Mouse (Mus musculus) liver (tissue): ENCODE measurements around the gene Ebf3.

Experiments used
- DNase-seq: peaks from one replicate; pipeline ENCODE4 v3.0.0-alpha.2; 2020; ENCODE audit warnings: mixed read lengths

Gene Ebf3

DNA sequence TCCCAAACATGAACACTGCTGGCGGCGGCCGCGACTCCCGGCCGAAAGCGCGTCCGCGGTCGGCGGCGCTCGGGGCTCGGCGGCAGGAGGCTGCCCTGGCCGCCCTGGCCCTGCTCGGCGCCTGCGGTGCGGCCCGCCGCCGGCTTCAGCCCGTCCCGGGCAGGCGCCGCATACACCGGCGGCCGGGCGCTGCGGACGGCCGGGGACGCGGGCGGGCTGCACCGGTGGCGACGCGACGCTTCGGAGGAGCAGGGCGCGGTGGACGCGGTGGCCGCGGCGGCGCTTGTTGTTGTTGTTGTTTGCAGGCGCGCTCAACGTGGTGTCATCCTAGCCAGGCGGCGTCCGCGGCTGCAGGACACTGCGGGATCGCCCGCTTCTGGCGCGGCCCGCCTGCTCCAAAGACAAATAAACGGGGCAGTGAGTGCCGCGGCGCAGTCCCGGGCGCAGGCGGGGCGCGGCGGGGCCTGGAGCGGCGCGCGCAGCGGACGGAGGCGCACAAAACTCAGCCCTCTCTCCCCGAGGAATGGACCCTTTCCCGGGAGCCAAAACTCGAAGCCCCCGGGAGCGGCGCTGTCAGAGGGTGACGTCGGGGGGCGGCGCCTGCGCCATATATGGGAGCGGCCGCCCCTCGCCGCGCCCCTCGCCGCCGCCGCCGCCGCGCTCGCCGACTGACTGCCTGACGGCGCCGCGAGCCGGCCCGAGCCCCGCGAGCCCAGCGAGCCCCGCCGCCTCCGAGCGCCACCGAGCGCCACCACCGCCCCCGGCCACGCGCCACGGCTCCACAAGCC lies at the start of gene Ebf3:
Gene Ebf3 (minus strand): TSS at position 542 of the 788 bp plus-strand sequence.
- DNase-seq, result peak; percentile 77

DNA sequence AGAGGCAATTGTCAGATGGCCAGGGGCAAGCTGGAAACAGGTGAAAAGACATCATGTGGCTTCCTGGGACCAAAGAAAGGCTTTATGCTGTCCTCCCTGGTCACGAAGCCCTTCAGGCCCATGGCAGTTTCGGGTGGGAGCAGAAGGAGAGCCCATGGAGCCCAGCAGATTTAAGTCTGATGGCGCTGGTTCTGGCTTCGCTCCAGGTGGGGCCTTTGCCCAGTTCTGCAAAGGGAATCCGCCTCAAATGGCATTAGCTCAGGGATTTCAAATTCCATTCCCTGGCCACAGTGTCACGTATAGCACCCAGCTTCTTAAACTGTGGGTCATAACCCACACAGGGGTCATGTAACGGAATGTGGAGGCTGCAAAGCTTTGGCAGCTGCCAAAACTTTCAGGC lies 32.6 kb upstream of the Ebf3 start:
- DNase-seq, result no peak

DNA sequence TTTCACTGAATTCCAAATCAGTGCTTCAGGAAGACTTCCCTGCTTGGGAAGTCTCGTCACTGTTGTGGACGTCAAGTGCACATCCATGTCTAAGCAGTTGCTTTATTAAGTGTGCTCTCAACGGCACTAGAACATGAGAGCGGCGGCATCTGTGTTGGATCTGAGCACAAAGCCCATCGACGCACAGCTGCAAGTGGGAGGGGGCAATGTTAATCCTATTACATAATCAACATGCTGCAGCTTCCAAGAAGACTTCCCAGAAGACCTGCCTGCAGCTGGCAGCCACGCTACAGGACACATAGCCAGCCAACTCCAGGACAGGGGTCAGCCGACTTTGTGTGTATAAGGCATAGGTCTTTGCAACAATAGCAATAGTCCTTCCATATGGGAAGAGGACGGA lies 31.8 kb upstream of the Ebf3 start:
- no peak for DNase-seq

DNA sequence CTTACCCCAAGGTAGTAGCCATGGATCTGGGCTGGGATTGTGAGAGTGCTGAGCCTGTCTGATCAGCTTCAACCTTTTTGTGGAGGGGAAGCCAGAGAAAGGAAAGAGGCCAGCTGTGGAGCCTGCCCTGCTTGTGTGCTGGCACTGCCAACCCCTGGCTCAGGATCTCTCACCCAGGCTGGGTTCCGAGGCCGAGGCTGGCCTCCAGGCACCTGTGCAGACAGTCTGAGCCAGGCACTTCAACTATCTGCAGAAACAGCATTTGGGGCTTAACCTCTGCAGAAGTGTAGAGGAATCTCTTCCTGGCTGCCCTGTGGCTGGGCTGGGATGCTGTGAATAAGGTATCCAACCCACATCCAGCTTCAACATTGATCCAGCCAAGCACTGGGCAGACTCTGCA lies 19.7 kb upstream of the Ebf3 start:
- no peak for DNase-seq

DNA sequence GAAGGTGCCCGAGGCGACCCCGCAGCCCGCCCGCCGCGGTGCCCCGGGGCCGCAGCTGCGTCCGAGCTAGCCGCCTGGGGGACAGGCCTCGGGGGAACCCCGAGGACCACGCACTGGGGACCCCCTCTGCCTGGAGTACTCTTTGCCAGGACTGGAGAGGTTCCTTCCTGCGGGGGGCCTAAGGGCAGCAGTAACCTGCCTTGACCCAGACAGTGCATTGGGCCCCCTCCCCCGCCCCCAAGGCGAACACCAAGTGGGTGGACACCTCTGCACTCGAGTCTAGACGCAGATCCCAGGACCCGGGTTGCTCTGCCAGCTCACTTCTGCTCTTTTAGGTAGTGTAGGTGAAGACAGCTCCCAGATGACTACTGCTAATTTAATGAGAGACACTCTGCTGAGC lies 8.7 kb upstream of the Ebf3 start:
- DNase-seq, result no peak

DNA sequence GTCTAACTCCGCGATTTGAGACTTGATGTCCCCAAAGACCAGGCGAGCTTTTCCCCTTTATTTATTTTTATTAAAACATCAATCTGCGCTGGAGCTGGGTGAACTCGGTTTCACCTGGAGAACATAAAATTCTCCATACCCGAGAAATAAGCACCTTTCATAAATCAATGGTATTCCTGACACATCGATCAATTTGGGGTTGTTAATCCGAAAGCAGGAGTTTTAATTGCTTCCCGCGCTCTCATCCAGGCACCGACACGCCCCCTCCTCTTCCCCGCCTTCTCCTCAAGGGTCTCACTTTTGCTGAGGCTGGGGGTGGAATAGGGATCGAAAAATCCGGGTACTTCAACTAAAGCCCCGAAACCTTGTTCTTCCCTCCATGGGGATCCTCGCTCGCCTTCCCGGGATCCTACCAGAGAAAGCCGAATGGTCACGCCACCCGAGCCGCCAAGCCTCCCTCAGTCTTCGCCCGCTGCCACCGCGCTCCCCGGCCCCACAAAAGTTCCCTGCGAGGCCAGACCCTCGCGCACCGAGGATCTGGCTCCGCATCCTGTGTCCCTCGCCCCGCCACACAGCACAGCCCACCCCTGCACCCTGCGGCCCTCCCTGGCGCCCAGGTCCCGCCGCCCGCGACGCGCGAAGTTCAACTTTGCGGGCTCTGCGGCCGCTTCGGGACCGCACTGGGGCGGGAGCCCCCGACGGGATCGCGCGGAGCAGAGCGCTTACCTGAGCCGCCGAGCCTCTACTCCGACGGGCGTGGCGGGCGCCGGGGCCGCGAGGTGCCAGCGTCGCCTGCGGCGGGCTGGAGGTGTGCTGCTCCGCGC lies 7.9 kb upstream of the Ebf3 start:
- no peak for DNase-seq

DNA sequence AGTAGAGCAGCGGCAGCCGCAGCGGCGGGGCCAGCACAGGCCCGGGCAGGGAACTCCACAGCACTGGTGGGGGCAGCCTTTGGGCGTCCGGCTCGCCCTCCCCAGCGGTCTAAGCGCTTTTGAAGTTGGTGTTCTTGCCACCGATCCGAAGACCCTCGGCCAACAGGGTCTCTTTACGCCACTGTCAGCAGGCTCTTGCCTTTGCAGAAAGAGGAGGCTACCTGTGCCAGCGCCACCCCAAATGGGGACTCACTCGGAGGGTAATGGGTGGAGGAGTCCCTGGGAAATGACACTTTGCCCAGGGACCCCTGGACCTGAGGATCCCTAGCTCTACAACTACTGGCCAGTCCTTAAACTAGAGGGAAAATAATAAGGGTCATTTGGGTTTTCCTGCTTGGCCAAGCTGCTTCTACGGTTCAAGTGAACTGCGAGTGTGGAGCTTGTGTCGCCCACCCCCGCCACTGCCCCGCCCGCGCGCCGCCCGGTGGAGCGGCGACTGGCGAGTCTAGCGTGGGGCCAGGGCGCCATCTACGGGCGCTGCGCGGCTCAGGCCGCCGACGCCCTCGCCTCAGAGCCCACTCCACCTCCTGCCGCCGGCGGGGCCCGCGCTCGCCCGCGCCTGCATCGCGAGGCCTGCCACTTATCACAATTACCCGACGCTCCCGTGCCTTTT lies 7.0 kb upstream of the Ebf3 start:
- DNase-seq, result peak; percentile 48

DNA sequence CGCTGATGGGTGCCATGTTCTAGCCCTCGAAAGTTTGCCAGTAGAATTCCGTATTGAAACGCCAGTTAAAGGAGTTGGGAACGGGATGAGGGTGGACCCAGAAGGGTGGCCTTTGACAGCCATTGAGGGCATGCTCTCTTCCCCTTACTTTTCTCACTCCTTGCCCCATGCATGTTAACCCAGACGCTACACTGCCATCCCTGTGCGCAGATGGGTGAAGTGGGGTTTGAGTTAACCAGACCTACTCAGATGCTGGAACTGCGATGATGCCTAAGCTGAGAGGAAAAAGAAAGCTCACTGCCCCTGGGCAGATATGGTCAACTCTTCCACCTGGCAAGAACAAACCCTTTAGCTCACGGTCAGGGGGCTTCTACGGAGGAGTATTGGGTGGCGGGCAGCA lies 6.1 kb upstream of the Ebf3 start:
- DNase-seq, result no peak

DNA sequence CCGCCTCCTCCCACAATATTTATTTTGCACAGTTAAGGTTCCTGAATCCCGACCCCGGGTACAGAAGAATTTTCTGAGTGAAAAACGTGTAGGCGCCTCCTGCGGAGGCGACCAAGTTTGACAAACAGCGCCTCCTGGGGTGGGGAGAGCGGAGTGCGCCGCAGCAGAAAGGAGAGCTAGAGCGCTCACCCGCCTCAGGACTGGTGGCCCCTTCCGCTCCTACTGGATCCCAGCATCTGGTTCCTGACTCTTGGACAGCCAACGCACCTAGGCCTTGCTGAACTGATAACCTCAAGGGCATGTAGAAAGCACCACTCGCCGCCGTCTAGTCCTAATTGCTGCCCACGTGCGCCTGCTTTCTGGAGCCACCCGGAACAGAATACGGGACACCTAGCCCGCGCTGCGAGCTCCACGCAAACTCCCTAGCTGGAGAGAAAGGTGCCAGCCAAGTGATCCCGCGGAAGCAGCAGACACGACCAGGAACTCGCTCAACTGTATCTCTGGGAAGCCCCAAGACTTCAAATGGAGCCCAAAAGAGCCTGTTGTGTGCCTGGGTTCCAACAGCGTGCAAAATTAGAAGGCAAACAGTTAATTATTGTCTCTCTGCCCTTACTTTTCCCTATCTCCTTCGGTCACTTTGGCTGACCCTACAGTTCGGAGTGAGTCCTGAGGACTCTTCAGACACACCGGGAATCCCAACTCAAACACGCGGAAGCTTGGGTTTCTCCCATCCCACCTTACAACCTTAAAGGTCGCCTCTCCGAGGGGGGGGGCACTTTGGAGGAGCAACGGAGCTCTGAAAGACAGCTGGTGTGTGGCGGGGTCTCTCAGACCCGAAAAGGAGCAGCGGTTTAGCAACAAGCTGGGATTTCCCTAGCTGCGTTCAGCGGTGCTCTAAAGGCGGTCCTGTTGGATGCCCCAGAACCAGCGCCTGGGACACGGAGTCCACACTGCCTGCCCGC lies 5.0 kb upstream of the Ebf3 start:
- peak; percentile 52 for DNase-seq

DNA sequence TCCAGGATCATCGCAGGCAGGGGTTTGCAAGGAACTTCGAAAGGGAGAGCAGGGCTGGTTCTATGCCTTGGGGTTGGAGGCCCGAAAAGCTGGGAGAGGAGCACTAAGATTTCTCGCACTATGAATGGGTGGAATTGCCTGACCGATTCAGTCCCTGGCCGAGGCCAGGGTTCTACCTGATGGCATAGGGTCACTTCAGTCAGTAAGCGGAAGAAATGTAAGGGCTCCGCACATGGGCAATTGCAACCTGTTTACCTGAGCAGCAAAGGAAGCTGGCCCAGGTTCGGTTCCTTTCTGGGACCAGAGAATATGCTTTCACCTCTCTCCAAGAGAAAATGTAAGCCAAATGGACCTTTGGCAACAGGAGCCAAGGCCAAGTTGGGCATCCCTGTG lies 4.1 kb upstream of the Ebf3 start:
- no peak for DNase-seq

DNA sequence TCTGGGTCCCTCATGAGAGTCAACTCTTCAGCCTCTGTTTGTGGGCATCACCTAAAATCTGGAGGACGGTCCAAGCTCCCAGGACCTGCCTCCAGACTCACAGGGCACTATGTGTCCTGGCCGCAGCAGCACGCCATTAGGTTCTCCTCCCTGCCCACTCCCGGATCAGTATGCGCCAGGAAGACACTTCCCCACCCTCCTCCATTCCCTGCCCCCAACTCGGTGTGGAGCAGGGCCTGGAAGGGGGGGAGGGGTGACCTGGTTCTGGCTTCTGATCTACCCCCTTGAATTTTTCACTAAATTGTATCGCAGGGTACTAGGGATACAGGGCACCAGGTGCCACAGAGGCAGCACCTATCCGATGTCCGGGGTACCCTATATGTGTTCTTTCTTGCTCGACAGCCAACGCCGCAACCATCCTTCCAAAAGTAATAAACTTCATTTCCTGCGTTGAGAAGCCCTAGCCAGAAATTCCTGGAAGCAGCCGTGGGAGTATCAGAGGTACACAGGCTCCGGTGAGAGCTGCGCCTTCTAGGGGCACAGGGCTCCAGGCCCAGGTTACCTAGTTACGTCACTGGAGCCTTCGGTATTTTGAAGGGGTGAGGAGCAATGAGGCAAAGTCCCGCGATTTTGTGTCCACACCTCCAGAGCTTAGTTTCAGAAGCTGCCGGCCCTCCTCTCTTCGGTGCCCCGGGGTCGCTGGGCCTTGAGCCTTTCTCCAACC lies 3.6 kb upstream of the Ebf3 start:
- DNase-seq, result no peak

DNA sequence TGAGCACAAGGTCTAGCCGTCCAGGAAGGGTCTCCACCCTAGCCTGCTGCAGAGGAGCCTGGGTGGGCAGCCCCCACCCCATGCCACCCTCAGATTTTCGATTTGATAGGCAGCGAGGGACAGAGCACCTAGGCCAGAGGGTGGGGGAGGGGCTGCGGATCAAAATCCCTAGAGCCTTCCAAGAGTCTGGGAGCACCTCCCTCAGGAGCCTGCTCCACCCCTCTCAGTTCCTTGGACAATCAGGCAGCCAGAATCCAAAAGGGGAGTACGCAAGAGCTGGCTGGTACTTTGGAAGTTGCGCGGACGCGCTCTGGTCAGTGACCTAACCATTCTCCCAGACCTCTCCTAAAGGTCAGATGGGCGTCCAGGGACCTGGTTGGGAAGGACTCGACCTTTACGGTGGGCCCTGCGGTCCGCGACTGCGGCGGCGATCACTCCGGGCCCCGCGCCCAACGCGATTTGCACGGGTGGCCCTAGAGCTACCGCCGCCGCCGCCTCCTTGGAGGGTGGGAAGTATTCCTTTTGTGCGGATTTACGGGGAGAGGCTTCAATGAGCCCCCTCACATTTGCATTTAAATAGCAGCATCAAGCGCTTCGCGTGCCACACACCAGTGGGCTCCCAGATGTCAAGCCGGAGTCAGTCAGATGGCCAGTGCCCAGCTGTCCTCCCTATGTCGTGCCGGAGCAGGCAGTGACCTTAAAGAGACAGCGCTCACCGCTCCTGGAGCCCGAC lies 2.8 kb upstream of the Ebf3 start:
- DNase-seq, result no peak

DNA sequence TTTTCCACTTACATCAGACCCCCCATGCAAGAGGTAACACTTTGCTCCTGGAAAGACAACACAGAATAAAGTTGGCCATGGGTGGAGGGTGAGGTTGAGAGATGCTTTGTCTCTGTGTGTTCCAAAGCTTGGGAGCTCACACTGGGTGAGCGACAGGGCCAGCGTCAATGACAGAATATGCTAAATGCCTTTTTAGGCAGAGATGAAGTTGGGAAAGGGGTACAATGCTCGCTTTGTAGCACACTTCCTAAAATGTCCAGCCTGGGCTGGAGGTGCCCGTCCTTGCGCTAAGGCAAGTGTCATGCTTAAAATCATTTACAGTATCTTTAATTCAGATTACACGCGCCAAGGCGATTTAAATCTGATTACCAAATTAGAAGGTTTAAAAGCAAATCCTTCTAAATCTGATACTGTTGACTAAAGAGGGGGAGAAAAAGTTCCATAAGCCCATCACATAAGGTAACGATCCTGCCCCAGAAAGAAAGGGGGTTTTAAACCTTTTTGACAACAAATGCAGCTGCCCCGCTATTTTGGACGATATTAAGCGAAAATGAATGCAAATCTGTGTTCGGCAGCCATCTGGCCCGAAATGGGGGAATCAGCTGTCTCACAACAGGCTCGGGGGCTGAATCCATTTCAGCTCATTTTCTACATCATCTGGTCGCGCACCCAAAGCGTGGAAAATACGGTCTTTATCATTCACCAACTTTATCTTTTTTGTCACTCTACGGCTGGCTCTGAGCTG lies 2.1 kb upstream of the Ebf3 start:
- DNase-seq, result no peak

DNA sequence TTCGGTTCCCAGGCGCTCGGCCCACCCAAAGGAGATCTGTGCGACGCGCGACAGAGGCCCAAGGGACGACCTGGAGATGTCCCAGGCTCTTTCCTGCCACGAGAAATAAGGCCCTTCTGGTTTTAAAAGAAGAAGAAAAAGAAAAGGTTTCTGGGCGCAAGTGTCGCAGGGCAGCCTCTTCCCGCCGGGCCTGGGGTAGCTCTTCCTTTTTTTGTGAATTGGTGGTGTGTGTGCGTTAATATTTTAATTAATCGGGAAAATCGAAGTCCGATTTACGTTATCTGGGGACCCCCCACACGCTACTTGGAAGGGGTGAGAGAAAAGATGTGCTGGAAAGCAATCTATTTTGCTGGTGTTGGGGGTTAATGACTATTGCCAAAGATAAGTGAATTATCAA lies 1.3 kb upstream of the Ebf3 start:
- no peak for DNase-seq

DNA sequence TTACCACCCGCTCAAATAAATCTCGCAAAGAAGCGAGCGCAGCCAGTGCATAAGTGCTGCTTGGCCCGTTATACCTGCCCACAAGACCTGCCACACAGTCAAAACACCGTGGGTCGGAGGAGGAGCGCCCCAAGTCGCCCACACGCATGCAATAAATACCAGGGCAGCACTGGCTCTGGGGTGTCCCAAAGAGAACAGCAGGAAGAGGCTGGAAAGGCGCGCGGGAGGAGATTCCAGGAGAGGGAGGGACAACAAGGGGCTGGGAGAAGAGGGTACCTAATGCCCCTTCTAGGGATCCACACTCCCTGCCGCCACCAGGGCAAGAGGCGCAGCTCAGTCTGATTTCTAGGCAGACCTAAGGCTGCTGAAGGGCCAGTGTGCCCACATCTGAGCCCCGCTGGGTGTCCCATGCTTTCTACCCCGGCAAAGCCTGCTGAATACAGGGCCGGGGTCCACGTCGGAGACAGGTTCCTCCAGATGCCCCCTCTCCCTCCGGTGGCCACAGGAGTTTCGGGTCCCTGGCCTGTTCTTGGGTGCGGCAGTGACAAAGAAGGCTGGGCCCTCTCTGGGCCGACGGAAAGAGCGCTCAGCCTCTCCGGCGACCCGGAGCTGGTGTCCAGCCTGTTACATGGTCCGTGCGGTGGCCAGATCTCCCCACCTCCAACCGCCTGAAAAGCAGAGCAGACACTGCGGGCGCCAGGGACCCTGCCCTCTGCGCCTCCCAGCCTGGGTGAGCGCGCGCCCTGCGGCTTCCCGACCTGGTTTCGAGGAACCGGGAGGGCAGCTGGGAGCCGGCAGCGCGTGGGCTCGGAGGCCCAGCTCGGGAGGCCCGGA lies 682 bp upstream of the Ebf3 start:
- DNase-seq, result no peak

DNA sequence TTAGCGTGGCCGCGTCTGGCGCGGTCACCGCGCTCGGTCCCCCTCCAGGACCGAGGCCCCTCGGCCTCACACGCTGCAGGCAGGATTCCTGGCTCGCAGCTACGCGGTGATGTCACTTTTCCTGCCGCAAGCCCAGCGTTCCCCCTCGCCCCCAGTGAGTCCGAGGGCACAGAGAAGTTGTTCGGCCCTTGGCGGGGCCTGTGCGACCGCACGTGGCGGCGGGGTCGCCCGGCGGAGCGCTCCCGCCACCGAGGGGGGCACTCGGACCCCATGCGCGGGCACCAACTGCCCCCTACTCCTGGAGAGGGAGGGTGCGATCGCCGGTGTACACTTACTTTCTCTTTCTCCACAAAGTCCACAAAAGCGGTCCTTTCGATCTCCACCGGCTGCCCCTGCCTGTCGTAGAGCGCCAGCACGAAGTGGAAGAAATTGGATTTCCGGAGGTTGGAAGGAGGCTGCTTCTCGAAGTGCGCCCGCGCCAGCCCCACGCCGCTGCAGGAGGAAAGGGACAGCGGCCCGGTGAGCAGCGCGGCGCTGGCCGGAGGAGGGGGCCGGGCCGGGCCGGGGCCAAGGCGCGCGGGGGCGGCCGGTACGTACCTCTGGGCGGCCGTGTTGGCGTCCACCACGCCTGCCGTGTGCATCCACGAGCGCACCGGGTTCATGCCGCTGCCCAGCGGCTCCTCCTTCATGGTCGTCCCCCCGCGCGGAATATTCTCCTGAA lies 902 bp downstream of the Ebf3 start:
- DNase-seq, result no peak

DNA sequence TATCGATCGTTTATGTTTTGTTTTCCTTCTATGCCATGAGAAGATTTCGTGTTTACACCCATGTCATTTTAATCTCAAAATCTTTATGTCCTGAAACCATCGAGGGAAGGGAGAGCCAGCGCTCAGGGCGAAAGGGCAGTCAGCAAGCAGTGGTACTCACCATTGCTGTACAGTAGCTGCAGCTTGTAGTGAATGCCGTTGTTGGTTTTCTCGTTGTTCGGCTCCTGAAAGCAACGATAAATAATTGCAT lies 1.4 kb downstream of the Ebf3 start:
- DNase-seq, result no peak

DNA sequence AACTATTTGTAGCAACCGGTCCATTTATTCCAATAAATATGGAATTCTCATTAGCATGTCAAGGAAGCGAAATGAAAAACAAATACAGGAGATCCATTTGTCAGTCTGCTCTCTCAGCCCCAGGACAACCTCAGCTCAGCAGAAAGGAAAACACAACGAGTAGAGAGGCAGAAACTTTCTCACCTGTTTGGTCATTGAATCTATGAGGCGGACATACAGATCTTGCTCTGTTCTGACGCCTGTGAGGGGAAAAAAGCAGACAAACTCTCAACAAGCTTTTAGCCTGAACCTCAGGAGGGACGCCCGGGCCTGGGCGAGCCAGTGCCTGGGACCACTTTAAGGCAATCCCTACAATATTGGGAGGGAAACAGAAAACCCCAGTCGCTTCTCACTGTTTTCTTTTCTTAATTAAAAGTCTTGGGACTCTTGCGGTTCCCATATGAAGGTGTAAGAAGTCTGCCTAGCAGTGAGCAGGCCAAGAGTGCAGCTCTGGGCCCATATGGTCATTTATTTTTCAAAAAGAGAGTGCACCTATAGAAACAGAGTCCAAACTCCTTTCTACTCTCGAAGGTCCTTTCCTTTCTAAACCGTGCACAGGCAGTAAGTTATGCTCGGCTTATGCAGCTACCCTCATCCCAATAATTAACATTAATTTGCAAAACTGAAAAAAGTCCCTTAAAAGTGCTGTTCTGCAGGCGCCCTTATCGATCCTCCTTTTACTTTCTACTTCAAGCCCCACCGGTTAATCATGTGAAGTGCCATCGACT lies 1.9 kb downstream of the Ebf3 start:
- no peak for DNase-seq
